Mouse (Mus musculus): ENCODE results near the gene Clec11a. TPM values are rescaled to one million over a fixed set of nuclear protein-coding genes. Genes with fewer than 3 reads are reported as not detected.

Gene Clec11a
- polyA plus RNA-seq, 1 experiment from 2014 or later = 34.6 TPM

DNA sequence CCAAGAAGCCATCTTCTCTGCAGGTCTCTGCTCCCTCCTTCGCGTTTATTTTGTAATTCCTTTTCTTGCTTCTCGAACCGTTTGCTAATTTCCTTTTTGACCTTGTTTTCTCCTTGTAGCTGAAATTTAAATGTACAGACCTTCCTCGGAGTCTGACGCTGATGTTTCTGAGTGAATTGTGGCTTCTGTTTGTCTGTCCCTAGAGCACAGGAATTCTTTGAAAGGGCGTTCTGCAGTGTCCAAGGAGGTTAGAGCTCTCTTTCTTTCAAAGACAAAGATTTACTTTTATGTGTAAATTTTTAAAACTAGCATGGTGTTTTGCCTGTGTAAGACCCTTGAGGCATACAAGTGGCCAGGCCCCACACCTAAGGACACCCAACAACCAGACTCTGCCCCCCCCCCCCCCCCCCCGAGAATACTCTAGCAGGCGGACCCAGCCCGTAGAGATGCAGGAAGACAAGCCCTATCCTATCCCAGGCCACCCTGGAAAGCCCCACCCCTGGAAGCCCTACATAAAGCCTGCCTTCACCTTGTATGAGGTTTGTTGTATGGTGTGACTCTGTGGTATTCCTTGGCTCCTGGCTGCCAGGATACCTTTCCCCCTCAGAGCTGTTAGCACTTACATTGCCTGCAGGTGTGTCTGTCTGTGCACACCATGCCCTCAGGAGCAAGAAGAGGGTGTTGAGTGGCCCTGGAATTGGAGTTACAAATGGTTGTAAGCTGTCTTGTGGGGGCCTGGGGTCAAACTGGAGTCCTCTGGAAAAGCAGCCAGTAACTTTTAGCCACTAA, 30.0 kb downstream of the Clec11a start:
- ATAC-seq (ENCODE audit: low read depth) (no peak), DNase-seq (ENCODE audit: low spot score) (no peak)
- 63% methylated on average over 10 of the region's 10 CpGs for WGBS

GRCm38 (mm10) chr7:44275546-44275945, 31.2 kb downstream of the Clec11a start:
- WGBS = 65% methylated on average over 3 of the region's 3 CpGs
- DNase-seq (ENCODE audit: low spot score) (no peak), ATAC-seq (ENCODE audit: low read depth) (no peak)
- Histone ChIP-seq H3K36me3 (ENCODE audit: control insufficient read depth, insufficient read depth, low read length) (no peaks in the 10 kb centered on the region), H3K27ac (replicated peaks; ENCODE audit: low read depth, low read length) (no peak overlapping the region), H3K4me1 (ENCODE audit: control insufficient read depth, insufficient read depth, low read length) (no peaks in the 10 kb centered on the region), H3K9ac (ENCODE audit: low read depth, low read length) (no peak overlapping the region), H3K4me3 (ENCODE audit: low read depth, low read length) (no peak overlapping the region), H3K4me2 (ENCODE audit: low read depth, low read length) (no peak overlapping the region), H3K9me3 (ENCODE audit: control insufficient read depth, low read length) (no peaks in the 10 kb centered on the region), H3K27me3 (replicated peaks; ENCODE audit: control insufficient read depth, insufficient read depth, low read length) (peaks cover 8% of the 10 kb centered on the region; the same call in 1 of the 2 replicates)

More for the DNA sequence above, 30.0 kb downstream of the Clec11a start:
- H3K4me1 ChIP-seq (ENCODE audit: control insufficient read depth, insufficient read depth, low read length) = no peaks in the 10 kb centered on the region
- no peak overlapping the region for H3K4me2 ChIP-seq (ENCODE audit: low read depth, low read length)
- H3K9ac ChIP-seq (ENCODE audit: low read depth, low read length) = no peak overlapping the region
- H3K9me3 ChIP-seq (ENCODE audit: control insufficient read depth, low read length) = no peaks in the 10 kb centered on the region
- no peak overlapping the region for H3K4me3 ChIP-seq (ENCODE audit: low read depth, low read length)
- H3K27me3 ChIP-seq (replicated peaks; ENCODE audit: control insufficient read depth, insufficient read depth, low read length) = peaks cover 8% of the 10 kb centered on the region; the same call in 1 of the 2 replicates
- no peak overlapping the region for H3K27ac ChIP-seq (replicated peaks; ENCODE audit: low read depth, low read length)
- H3K36me3 ChIP-seq (ENCODE audit: control insufficient read depth, insufficient read depth, low read length) = no peaks in the 10 kb centered on the region

- no peak for ATAC-seq (ENCODE audit: low read depth)
- Histone ChIP-seq H3K4me3 (ENCODE audit: low read depth, low read length) (no peak overlapping the region), H3K27me3 (replicated peaks; ENCODE audit: control insufficient read depth, insufficient read depth, low read length) (peaks cover 8% of the 10 kb centered on the region; the same call in 1 of the 2 replicates), H3K9ac (ENCODE audit: low read depth, low read length) (no peak overlapping the region), H3K36me3 (ENCODE audit: control insufficient read depth, insufficient read depth, low read length) (no peaks in the 10 kb centered on the region), H3K4me1 (ENCODE audit: control insufficient read depth, insufficient read depth, low read length) (no peaks in the 10 kb centered on the region), H3K4me2 (ENCODE audit: low read depth, low read length) (no peak overlapping the region), H3K9me3 (ENCODE audit: control insufficient read depth, low read length) (no peaks in the 10 kb centered on the region), H3K27ac (replicated peaks; ENCODE audit: low read depth, low read length) (no peak overlapping the region)
- WGBS = 28% methylated on average over 8 of the region's 11 CpGs
- DNase-seq (ENCODE audit: low spot score) = no peak
Measured at GRCm38 (mm10) chr7:44274096-44274495, 32.6 kb downstream of the Clec11a start.

- no peaks in the 10 kb centered on the region for H3K9me3 ChIP-seq (ENCODE audit: control insufficient read depth, low read length)
- DNase-seq (ENCODE audit: low spot score) (no peak), ATAC-seq (ENCODE audit: low read depth) (no peak)
- WGBS = 65% methylated on average over 7 of the region's 7 CpGs
- no peak overlapping the region for H3K4me2 ChIP-seq (ENCODE audit: low read depth, low read length)
- H3K9ac ChIP-seq (ENCODE audit: low read depth, low read length) = no peak overlapping the region
- peaks cover 8% of the 10 kb centered on the region; the same call in 1 of the 2 replicates for H3K27me3 ChIP-seq (replicated peaks; ENCODE audit: control insufficient read depth, insufficient read depth, low read length)
- H3K27ac ChIP-seq (replicated peaks; ENCODE audit: low read depth, low read length) = no peak overlapping the region
- no peaks in the 10 kb centered on the region for H3K36me3 ChIP-seq (ENCODE audit: control insufficient read depth, insufficient read depth, low read length)
- no peak overlapping the region for H3K4me3 ChIP-seq (ENCODE audit: low read depth, low read length)
- H3K4me1 ChIP-seq (ENCODE audit: control insufficient read depth, insufficient read depth, low read length) = no peaks in the 10 kb centered on the region
Measured at GRCm38 (mm10) chr7:44273446-44273845, 33.3 kb downstream of the Clec11a start.

GRCm38 (mm10) chr7:44272546-44272945, 34.2 kb downstream of the Clec11a start:
- 88% methylated on average over 7 of the region's 7 CpGs for WGBS
- DNase-seq (ENCODE audit: low spot score) (no peak), ATAC-seq (ENCODE audit: low read depth) (no peak)
- Histone ChIP-seq H3K36me3 (ENCODE audit: control insufficient read depth, insufficient read depth, low read length) (no peaks in the 10 kb centered on the region), H3K4me2 (ENCODE audit: low read depth, low read length) (no peak overlapping the region), H3K9me3 (ENCODE audit: control insufficient read depth, low read length) (no peaks in the 10 kb centered on the region), H3K4me1 (ENCODE audit: control insufficient read depth, insufficient read depth, low read length) (no peaks in the 10 kb centered on the region), H3K4me3 (ENCODE audit: low read depth, low read length) (no peak overlapping the region), H3K9ac (ENCODE audit: low read depth, low read length) (no peak overlapping the region), H3K27ac (replicated peaks; ENCODE audit: low read depth, low read length) (no peak overlapping the region), H3K27me3 (replicated peaks; ENCODE audit: control insufficient read depth, insufficient read depth, low read length) (peaks cover 8% of the 10 kb centered on the region; the same call in 1 of the 2 replicates)

DNA sequence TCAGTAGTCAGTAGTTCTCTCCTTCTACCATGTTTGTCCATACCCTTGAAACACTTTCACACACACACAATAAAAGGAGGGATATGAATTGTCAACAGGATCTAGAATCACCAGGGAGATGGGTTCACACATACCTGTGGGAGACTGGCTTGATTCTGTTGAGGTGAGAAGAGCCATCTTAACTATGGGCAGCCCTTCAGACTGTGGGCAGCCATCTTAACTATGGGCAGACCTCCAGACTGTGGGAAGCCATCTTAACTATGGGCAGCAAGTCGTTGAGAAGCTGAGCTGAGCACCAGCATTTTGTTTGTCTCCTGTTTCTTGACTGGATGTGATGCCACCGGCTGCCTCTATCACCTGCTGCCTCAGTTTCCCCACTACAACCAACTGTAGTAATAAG, 35.4 kb downstream of the Clec11a start:
- no peaks in the 10 kb centered on the region for H3K36me3 ChIP-seq (ENCODE audit: control insufficient read depth, insufficient read depth, low read length)
- H3K4me1 ChIP-seq (ENCODE audit: control insufficient read depth, insufficient read depth, low read length) = no peaks in the 10 kb centered on the region

DNA sequence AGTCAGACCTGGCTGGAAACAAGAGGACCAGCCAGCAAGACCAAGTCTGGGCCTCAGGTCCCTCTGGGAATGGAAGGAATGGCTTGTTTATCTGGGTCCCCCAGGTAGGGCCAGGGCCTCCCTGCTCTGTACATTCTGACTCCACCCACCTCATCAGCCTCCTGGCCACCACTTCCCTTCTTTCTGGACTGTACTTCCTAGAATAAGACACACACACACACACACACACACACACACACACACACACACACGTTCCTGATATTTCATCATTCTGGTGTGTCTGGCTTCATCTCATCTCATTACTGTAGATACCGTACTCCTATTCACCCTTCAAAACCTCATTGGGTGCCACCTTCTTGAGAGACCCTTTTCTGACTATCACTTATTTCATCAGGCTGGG, 37.3 kb downstream of the Clec11a start:
- Histone ChIP-seq H3K4me1 (ENCODE audit: control insufficient read depth, insufficient read depth, low read length) (no peaks in the 10 kb centered on the region), H3K9ac (ENCODE audit: low read depth, low read length) (no peak overlapping the region), H3K4me2 (ENCODE audit: low read depth, low read length) (no peak overlapping the region), H3K27me3 (replicated peaks; ENCODE audit: control insufficient read depth, insufficient read depth, low read length) (peaks cover 6% of the 10 kb centered on the region; the same call in 1 of the 2 replicates), H3K27ac (replicated peaks; ENCODE audit: low read depth, low read length) (no peak overlapping the region), H3K36me3 (ENCODE audit: control insufficient read depth, insufficient read depth, low read length) (no peaks in the 10 kb centered on the region), H3K9me3 (ENCODE audit: control insufficient read depth, low read length) (no peaks in the 10 kb centered on the region), H3K4me3 (ENCODE audit: low read depth, low read length) (no peak overlapping the region)
- DNase-seq (ENCODE audit: low spot score) = no peak
- WGBS = 84% methylated on average over 2 of the region's 2 CpGs
- no peak for ATAC-seq (ENCODE audit: low read depth)

More for the DNA sequence above, 35.4 kb downstream of the Clec11a start:
- ATAC-seq (ENCODE audit: low read depth) = no peak
- no peak overlapping the region for H3K9ac ChIP-seq (ENCODE audit: low read depth, low read length)
- no peak overlapping the region for H3K4me2 ChIP-seq (ENCODE audit: low read depth, low read length)
- H3K4me3 ChIP-seq (ENCODE audit: low read depth, low read length) = no peak overlapping the region
- H3K27me3 ChIP-seq (replicated peaks; ENCODE audit: control insufficient read depth, insufficient read depth, low read length) = peaks cover 8% of the 10 kb centered on the region; the same call in 1 of the 2 replicates
- no peaks in the 10 kb centered on the region for H3K9me3 ChIP-seq (ENCODE audit: control insufficient read depth, low read length)
- no peak for DNase-seq (ENCODE audit: low spot score)
- WGBS = 64% methylated on average over 2 of the region's 2 CpGs
- H3K27ac ChIP-seq (replicated peaks; ENCODE audit: low read depth, low read length) = no peak overlapping the region

- no peak overlapping the region for H3K4me2 ChIP-seq (ENCODE audit: low read depth, low read length)
- no peaks in the 10 kb centered on the region for H3K4me1 ChIP-seq (ENCODE audit: control insufficient read depth, insufficient read depth, low read length)
- H3K27ac ChIP-seq (replicated peaks; ENCODE audit: low read depth, low read length) = no peak overlapping the region
- H3K27me3 ChIP-seq (replicated peaks; ENCODE audit: control insufficient read depth, insufficient read depth, low read length) = peaks cover 11% of the 10 kb centered on the region; the same call in 1 of the 2 replicates
- H3K9ac ChIP-seq (ENCODE audit: low read depth, low read length) = no peak overlapping the region
- H3K9me3 ChIP-seq (ENCODE audit: control insufficient read depth, low read length) = no peaks in the 10 kb centered on the region
- H3K4me3 ChIP-seq (ENCODE audit: low read depth, low read length) = no peak overlapping the region
- DNase-seq (ENCODE audit: low spot score) (no peak), ATAC-seq (ENCODE audit: low read depth) (no peak)
- WGBS = 80% methylated on average over 11 of the region's 11 CpGs
- no peaks in the 10 kb centered on the region for H3K36me3 ChIP-seq (ENCODE audit: control insufficient read depth, insufficient read depth, low read length)
Measured at GRCm38 (mm10) chr7:44268117-44268516, 38.6 kb downstream of the Clec11a start.

Data from embryonic facial prominence, embryonic 14.5 days (tissue).